Mouse (Mus musculus) olfactory bulb, adult 2 months (tissue): Measurements from ENCODE around the gene Slc25a19.

Source experiments
- CTCF ChIP-seq: fragments of 200-500 bp; IDR thresholded peaks from 2 replicates; pipeline ENCODE4 v1.5.1; 2012; ENCODE audit warnings: low read depth, mild to moderate bottlenecking, low read length, moderate library complexity; ENCODE audit not compliant: insufficient read depth
- POLR2A ChIP-seq: fragments of 200-500 bp; IDR thresholded peaks from 2 replicates; pipeline ENCODE4 v1.6.1; 2012; ENCODE audit warnings: mild to moderate bottlenecking, low read depth, low read length, moderate library complexity; ENCODE audit not compliant: insufficient read depth

DNA sequence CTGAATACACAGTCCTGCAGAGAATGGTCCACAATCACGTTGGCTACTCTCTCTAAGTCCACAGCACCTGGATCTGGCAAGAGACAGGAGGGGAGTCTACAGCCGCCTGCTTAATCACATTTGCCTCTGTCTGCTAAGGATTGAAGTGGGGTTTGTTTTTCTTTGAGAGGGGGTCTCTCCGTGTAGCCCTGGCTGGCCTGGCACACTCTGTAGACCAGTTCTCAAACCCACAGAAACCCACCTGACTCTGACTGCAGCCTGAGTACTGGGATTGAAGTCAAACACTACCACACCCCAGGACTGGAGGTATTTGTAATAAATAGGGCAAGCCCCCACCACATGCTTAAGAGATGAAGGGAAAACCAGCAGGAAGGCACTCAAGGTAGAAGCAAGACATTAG lies 18.5 kb downstream of the Slc25a19 start:
- no peak for TF ChIP-seq CTCF
- TF ChIP-seq POLR2A, result no peak
